Mouse (Mus musculus) MEL (cell line): Measurements from ENCODE around the gene Pde1c. TPM values are rescaled to one million over a fixed set of nuclear protein-coding genes. Genes with fewer than 3 reads are reported as not detected.

Experiments
- DNase-seq: peaks from one replicate; pipeline ENCODE4 v3.0.0; 2011; ENCODE audit warnings: low read depth, low spot score
- H3K27ac ChIP-seq: 2 replicates; pipeline ENCODE4 v1.5.1; 2012; ENCODE audit warnings: low read depth, mild to moderate bottlenecking, control low read depth, low read length, moderate library complexity; ENCODE audit not compliant: control insufficient read depth
- H3K27me3 ChIP-seq, 2 experiments: fragments of 150-350 bp in 1 of 2; sonication (generic) in 1 of 2; 2 replicates each; pipeline ENCODE4 v1.6.1; 2012; ENCODE audit warnings: low read length in 2 of 2, mild to moderate bottlenecking in 2 of 2, improper control_type of control experiment in 1 of 2, moderate library complexity in 1 of 2; ENCODE audit not compliant: insufficient read depth in 2 of 2, control insufficient read depth in 1 of 2
- H3K36me3 ChIP-seq, 2 experiments: 2 replicates each; pipeline ENCODE4 v1.6.1; 2012 to 2014; ENCODE audit warnings: low read length in 2 of 2, improper control_type of control experiment in 1 of 2, inconsistent platforms in 1 of 2, mild to moderate bottlenecking in 1 of 2; ENCODE audit not compliant: insufficient read depth in 2 of 2, control insufficient read depth in 1 of 2
- H3K4me1 ChIP-seq, 2 experiments: fragments of 150-350 bp in 1 of 2; sonication (generic) in 1 of 2; 2 replicates each; pipeline ENCODE4 v1.6.1; 2012; ENCODE audit warnings: low read length in 2 of 2, improper control_type of control experiment in 1 of 2, mild to moderate bottlenecking in 1 of 2; ENCODE audit not compliant: insufficient read depth in 2 of 2, control insufficient read depth in 1 of 2
- H3K4me3 ChIP-seq, 2 experiments: fragments of 150-350 bp in 1 of 2; sonication (generic) in 1 of 2; 2 replicates each; pipeline ENCODE4 v1.5.1; 2012; ENCODE audit warnings: low read depth in 2 of 2, low read length in 2 of 2, mild to moderate bottlenecking in 2 of 2, moderate library complexity in 2 of 2, control low read depth in 1 of 2, improper control_type of control experiment in 1 of 2; ENCODE audit not compliant: control insufficient read depth in 1 of 2, insufficient read depth in 1 of 2
- H3K79me2 ChIP-seq: 2 replicates; pipeline ENCODE4 v1.6.1; 2012; ENCODE audit warnings: mild to moderate bottlenecking, low read length, moderate library complexity; ENCODE audit not compliant: control insufficient read depth, poor library complexity, insufficient read depth
- H3K9ac ChIP-seq: 2 replicates; pipeline ENCODE4 v1.6.1; 2012; ENCODE audit warnings: low read depth, mild to moderate bottlenecking, control low read depth, low read length, moderate library complexity; ENCODE audit not compliant: control insufficient read depth, poor library complexity, severe bottlenecking
- H3K9me3 ChIP-seq: fragments of 150-350 bp; sonication (generic); replicated peaks from 2 replicates; pipeline ENCODE4 v1.6.1; 2012; ENCODE audit warnings: mild to moderate bottlenecking, low read length, improper control_type of control experiment, moderate library complexity; ENCODE audit not compliant: insufficient read depth
- CHD1 ChIP-seq: IDR thresholded peaks from 2 replicates; pipeline ENCODE4 v1.6.1; 2012; ENCODE audit warnings: low read depth, mild to moderate bottlenecking, inconsistent platforms, low read length, improper control_type of control experiment
- CTCF ChIP-seq, 3 experiments: IDR thresholded peaks in 2 of 3; conservative IDR thresholded peaks in 1 of 3; 2 replicates each; pipeline ENCODE4 v1.5.1; 2011 to 2012; ENCODE audit warnings: low read length in 3 of 3, low read depth in 2 of 3, mild to moderate bottlenecking in 2 of 3, improper control_type of control experiment in 1 of 3, inconsistent platforms in 1 of 3, mixed read lengths in 1 of 3, moderate library complexity in 1 of 3; ENCODE audit not compliant: control insufficient read depth in 1 of 3, insufficient read depth in 1 of 3, poor library complexity in 1 of 3, severe bottlenecking in 1 of 3
- ETS1 ChIP-seq: IDR thresholded peaks from 2 replicates; pipeline ENCODE4 v1.6.1; 2012; ENCODE audit warnings: low read depth, mild to moderate bottlenecking, inconsistent platforms, low read length, improper control_type of control experiment, moderate library complexity
- GABPA ChIP-seq: IDR thresholded peaks from 2 replicates; pipeline ENCODE4 v1.6.1; 2012; ENCODE audit warnings: low read depth, mild to moderate bottlenecking, inconsistent platforms, low read length, improper control_type of control experiment, moderate library complexity
- GATA1 ChIP-seq: IDR thresholded peaks from 2 replicates; pipeline ENCODE4 v1.6.1; 2011; ENCODE audit warnings: low read depth, low read length, improper control_type of control experiment
- HCFC1 ChIP-seq: IDR thresholded peaks from 2 replicates; pipeline ENCODE4 v1.6.1; 2012; ENCODE audit warnings: low read depth, mild to moderate bottlenecking, inconsistent platforms, low read length, improper control_type of control experiment, moderate library complexity
- MAFK ChIP-seq: IDR thresholded peaks from 2 replicates; pipeline ENCODE4 v1.6.1; 2011; ENCODE audit warnings: low read depth, mild to moderate bottlenecking, low read length, improper control_type of control experiment, borderline replicate concordance
- MAZ ChIP-seq: IDR thresholded peaks from 2 replicates; pipeline ENCODE4 v1.6.1; 2012; ENCODE audit warnings: low read depth, mild to moderate bottlenecking, inconsistent platforms, low read length, improper control_type of control experiment
- MYC ChIP-seq: IDR thresholded peaks from 2 replicates; pipeline ENCODE4 v1.6.1; 2011; ENCODE audit warnings: low read depth, mild to moderate bottlenecking, low read length, improper control_type of control experiment, moderate library complexity
- NELFE ChIP-seq: IDR thresholded peaks from 2 replicates; pipeline ENCODE4 v1.6.1; 2011; ENCODE audit warnings: low read depth, low read length, improper control_type of control experiment
- NRF1 ChIP-seq: IDR thresholded peaks from 2 replicates; pipeline ENCODE4 v1.6.1; 2014; ENCODE audit warnings: low read depth, mild to moderate bottlenecking, inconsistent platforms, low read length, improper control_type of control experiment, moderate library complexity; ENCODE audit not compliant: poor library complexity, insufficient read depth, severe bottlenecking
- SMC3 ChIP-seq: IDR thresholded peaks from 2 replicates; pipeline ENCODE4 v1.6.1; 2011; ENCODE audit warnings: low read depth, low read length, improper control_type of control experiment
- TAL1 ChIP-seq: IDR thresholded peaks from 2 replicates; pipeline ENCODE4 v1.6.1; 2012; ENCODE audit warnings: mild to moderate bottlenecking, inconsistent platforms, low read length, moderate library complexity, mixed read lengths
- TBP ChIP-seq: IDR thresholded peaks from 2 replicates; pipeline ENCODE4 v1.8.0; 2011; ENCODE audit warnings: low read depth, low read length, improper control_type of control experiment
- USF1 ChIP-seq: IDR thresholded peaks from 2 replicates; pipeline ENCODE4 v1.6.1; 2014; ENCODE audit warnings: low read depth, mild to moderate bottlenecking, inconsistent platforms, low read length, improper control_type of control experiment, moderate library complexity
- ZMIZ1 ChIP-seq: IDR thresholded peaks from 2 replicates; pipeline ENCODE4 v1.6.1; 2012; ENCODE audit warnings: low read depth, mild to moderate bottlenecking, inconsistent platforms, low read length, improper control_type of control experiment, moderate library complexity
- ZNF384 ChIP-seq: IDR thresholded peaks from 2 replicates; pipeline ENCODE4 v1.6.1; 2012; ENCODE audit warnings: low read depth, mild to moderate bottlenecking, inconsistent platforms, low read length, improper control_type of control experiment
- polyA plus RNA-seq, 2 experiments: library from polyadenylated mRNA; stranded (reverse) in 1 of 2; unstranded in 1 of 2; fragments of >175 nt in 1 of 2; fragments of >200 nt in 1 of 2; gene quantifications; 2 replicates each; pipeline versions ENCODE4 v1.2.1 to v1.2.4; 2012; ENCODE audit warnings: low replicate concordance in 2 of 2, low read depth in 1 of 2; ENCODE audit not compliant: insufficient read length in 2 of 2, insufficient read depth in 1 of 2, missing spikeins in 1 of 2
- total RNA-seq: library from RNA; depleted of rRNA; stranded (reverse); fragments of 300-350 nt; gene quantifications from 2 replicates; pipeline ENCODE4 v1.2.3, GENCODE M21; 2012

Gene Pde1c
- total and polyA plus RNA-seq, 3 experiments, result not detected

- H3K79me2 ChIP-seq, result no peaks in the 10 kb centered on the region
- no peak overlapping the region for H3K9ac ChIP-seq
- H3K27ac ChIP-seq, result no peak overlapping the region
- H3K36me3 ChIP-seq, result no peaks in the 10 kb centered on the region
- no peak for DNase-seq
- H3K9me3 ChIP-seq, result no peaks in the 10 kb centered on the region
- no peak for TF ChIP-seq MYC
- TF ChIP-seq CHD1, result no peak
- no peak for TF ChIP-seq ZMIZ1
- no peak for TF ChIP-seq TBP
- TF ChIP-seq USF1, result no peak
- no peaks in the 10 kb centered on the region for H3K27me3 ChIP-seq
- no peaks in the 10 kb centered on the region for H3K4me1 ChIP-seq
- no peak overlapping the region for H3K4me3 ChIP-seq
Observed at GRCm38 (mm10) chr6:56489161-56489560, 79.7 kb downstream of the Pde1c start.

GRCm38 (mm10) chr6:56485078-56485477 lies 83.8 kb downstream of the Pde1c start:
- Histone ChIP-seq H3K27me3 (no peaks in the 10 kb centered on the region), H3K4me1 (no peaks in the 10 kb centered on the region), H3K36me3 (no peaks in the 10 kb centered on the region), H3K4me3 (no peak overlapping the region), H3K27ac (no peak overlapping the region), H3K79me2 (no peaks in the 10 kb centered on the region), H3K9me3 (no peaks in the 10 kb centered on the region), H3K9ac (no peak overlapping the region)
- DNase-seq, result no peak
- TF ChIP-seq ZNF384 (no peak), ETS1 (no peak), SMC3 (no peak), CHD1 (no peak), MAZ (no peak), NRF1 (no peak), GATA1 (no peak), CTCF (IDR thresholded peaks at IDR 0.05 in 2 of 3, conservative IDR thresholded peaks at IDR 0.05 in 1 of 3; ENCODE audit: control insufficient read depth in 1 of 3, insufficient read depth in 1 of 3, low read depth in 2 of 3, low read length in 3 of 3, poor library complexity in 1 of 3, severe bottlenecking in 1 of 3) (no peak), HCFC1 (no peak), TBP (no peak), MAFK (no peak), NELFE (no peak), TAL1 (no peak), GABPA (no peak), MYC (no peak)
